Mouse (Mus musculus): ENCODE measurements around the gene Manf. TPM values are rescaled to one million over a fixed set of nuclear protein-coding genes. Genes with fewer than 3 reads are reported as not detected.

Manf gene
- polyA plus RNA-seq (2015; fragmentation: Nextera tagmentation; extraction: Ambion mirVana), result 281 and 293 TPM in 2 replicates

GRCm38 (mm10) chr9:106891829-106892551 is at the start of gene Manf:
Manf (minus strand) TSS chr9:106891979.
- H3K9me3 ChIP-seq (replicated peaks), result no peaks in the 10 kb centered on the region
- H3K4me1 ChIP-seq, result peaks cover 42% of the 10 kb centered on the region
- peak within 1 kb of the TSS; percentile 94 for H3K4me3 ChIP-seq (replicated peaks)
- H3K9ac ChIP-seq, result peak within 1 kb of the TSS; percentile 90
- ATAC-seq (ENCODE audit: insufficient number of reproducible peaks, low FRiP score, low TSS enrichment, low read depth), result peak; percentile 98
- H3K27ac ChIP-seq (replicated peaks), result peak within 1 kb of the TSS; percentile 97
- under 1% methylated on average over 59 of the region's 59 CpGs for WGBS
- peak within 1 kb of the TSS; percentile 71 for H3K4me2 ChIP-seq (replicated peaks)
- peaks cover 26% of the 10 kb centered on the region for H3K36me3 ChIP-seq
- H3K27me3 ChIP-seq, result no peaks in the 10 kb centered on the region

- Histone ChIP-seq H3K4me1 (no peaks in the 10 kb centered on the region), H3K36me3 (no peaks in the 10 kb centered on the region), H3K9ac (no peak overlapping the region), H3K9me3 (replicated peaks) (no peaks in the 10 kb centered on the region), H3K4me2 (replicated peaks) (no peak overlapping the region), H3K27me3 (no peaks in the 10 kb centered on the region), H3K27ac (replicated peaks) (no peak overlapping the region), H3K4me3 (replicated peaks) (no peak overlapping the region)
- 82% methylated on average over 1 of the region's 1 CpGs for WGBS
- ATAC-seq (ENCODE audit: insufficient number of reproducible peaks, low FRiP score, low TSS enrichment, low read depth), result 0 out of 2 replicates have a peak, but pooled peaks have one; percentile 19
These were observed 43.2 kb upstream of the Manf start for GRCm38 (mm10) chr9:106934998-106935397.

GRCm38 (mm10) chr9:106914878-106915277 is 23.1 kb upstream of the Manf start:
- no peak overlapping the region for H3K4me2 ChIP-seq (replicated peaks)
- no peaks in the 10 kb centered on the region for H3K36me3 ChIP-seq
- no peak overlapping the region for H3K9ac ChIP-seq
- H3K27ac ChIP-seq (replicated peaks), result no peak overlapping the region
- WGBS, result 76% methylated on average over 6 of the region's 6 CpGs
- no peak for ATAC-seq (ENCODE audit: insufficient number of reproducible peaks, low FRiP score, low TSS enrichment, low read depth)
- no peaks in the 10 kb centered on the region for H3K4me1 ChIP-seq
- no peaks in the 10 kb centered on the region for H3K27me3 ChIP-seq
- H3K4me3 ChIP-seq (replicated peaks), result no peak overlapping the region
- H3K9me3 ChIP-seq (replicated peaks), result no peaks in the 10 kb centered on the region

- Histone ChIP-seq H3K9ac (no peak overlapping the region), H3K4me2 (replicated peaks) (no peak overlapping the region), H3K36me3 (no peaks in the 10 kb centered on the region), H3K9me3 (replicated peaks) (no peaks in the 10 kb centered on the region), H3K4me1 (0 out of 2 replicates have a peak, but pooled peaks cover 3% of the 10 kb centered on the region), H3K4me3 (replicated peaks) (no peak overlapping the region), H3K27me3 (no peaks in the 10 kb centered on the region), H3K27ac (replicated peaks) (no peak overlapping the region)
- no peak for ATAC-seq (ENCODE audit: insufficient number of reproducible peaks, low FRiP score, low TSS enrichment, low read depth)
- 15% methylated on average over 1 of the region's 1 CpGs for WGBS
These were observed 22.0 kb upstream of the Manf start for GRCm38 (mm10) chr9:106913759-106914158.

GRCm38 (mm10) chr9:106911624-106912023 is 19.8 kb upstream of the Manf start:
- WGBS, result 72% methylated on average over 1 of the region's 1 CpGs
- Histone ChIP-seq H3K36me3 (no peaks in the 10 kb centered on the region), H3K4me3 (replicated peaks) (no peak overlapping the region), H3K4me1 (0 out of 2 replicates have a peak, but pooled peaks cover 5% of the 10 kb centered on the region), H3K27me3 (no peaks in the 10 kb centered on the region), H3K27ac (replicated peaks) (no peak overlapping the region), H3K9ac (no peak overlapping the region), H3K4me2 (replicated peaks) (no peak overlapping the region), H3K9me3 (replicated peaks) (no peaks in the 10 kb centered on the region)
- ATAC-seq (ENCODE audit: insufficient number of reproducible peaks, low FRiP score, low TSS enrichment, low read depth), result no peak

- no peak overlapping the region for H3K9ac ChIP-seq
- H3K4me3 ChIP-seq (replicated peaks), result no peak overlapping the region
- H3K36me3 ChIP-seq, result no peaks in the 10 kb centered on the region
- H3K9me3 ChIP-seq (replicated peaks), result no peaks in the 10 kb centered on the region
- ATAC-seq (ENCODE audit: insufficient number of reproducible peaks, low FRiP score, low TSS enrichment, low read depth), result no peak
- H3K4me2 ChIP-seq (replicated peaks), result no peak overlapping the region
- no peaks in the 10 kb centered on the region for H3K27me3 ChIP-seq
- no peak overlapping the region for H3K27ac ChIP-seq (replicated peaks)
- H3K4me1 ChIP-seq, result 0 out of 2 replicates have a peak, but pooled peaks cover 5% of the 10 kb centered on the region
- 29% methylated on average over 5 of the region's 5 CpGs for WGBS
These were observed 16.9 kb upstream of the Manf start for GRCm38 (mm10) chr9:106908715-106909114.

- Histone ChIP-seq H3K27me3 (no peaks in the 10 kb centered on the region), H3K4me1 (0 out of 2 replicates have a peak, but pooled peaks cover 5% of the 10 kb centered on the region), H3K4me3 (replicated peaks) (no peak overlapping the region), H3K36me3 (no peaks in the 10 kb centered on the region), H3K9ac (no peak overlapping the region), H3K9me3 (replicated peaks) (no peaks in the 10 kb centered on the region), H3K4me2 (replicated peaks) (no peak overlapping the region), H3K27ac (replicated peaks) (no peak overlapping the region)
- no peak for ATAC-seq (ENCODE audit: insufficient number of reproducible peaks, low FRiP score, low TSS enrichment, low read depth)
- WGBS, result 73% methylated on average over 3 of the region's 3 CpGs
These were observed 16.4 kb upstream of the Manf start for GRCm38 (mm10) chr9:106908174-106908573.

- no peaks in the 10 kb centered on the region for H3K9me3 ChIP-seq (replicated peaks)
- no peaks in the 10 kb centered on the region for H3K27me3 ChIP-seq
- ATAC-seq (ENCODE audit: insufficient number of reproducible peaks, low FRiP score, low TSS enrichment, low read depth), result no peak
- 84% methylated on average over 8 of the region's 8 CpGs for WGBS
- H3K4me3 ChIP-seq (replicated peaks), result no peak overlapping the region
- H3K9ac ChIP-seq, result no peak overlapping the region
- 0 out of 2 replicates have a peak, but pooled peaks cover 5% of the 10 kb centered on the region for H3K4me1 ChIP-seq
- H3K36me3 ChIP-seq, result no peaks in the 10 kb centered on the region
- H3K4me2 ChIP-seq (replicated peaks), result no peak overlapping the region
- no peak overlapping the region for H3K27ac ChIP-seq (replicated peaks)
These were observed 14.8 kb upstream of the Manf start for GRCm38 (mm10) chr9:106906597-106906996.

- 5% methylated on average over 1 of the region's 1 CpGs for WGBS
- no peak overlapping the region for H3K4me3 ChIP-seq (replicated peaks)
- no peak for ATAC-seq (ENCODE audit: insufficient number of reproducible peaks, low FRiP score, low TSS enrichment, low read depth)
These were observed 12.0 kb upstream of the Manf start for GRCm38 (mm10) chr9:106903791-106904134.

GRCm38 (mm10) chr9:106903099-106903790 is 11.5 kb upstream of the Manf start:
- H3K27ac ChIP-seq (replicated peaks), result no peak overlapping the region
- no peak overlapping the region for H3K4me2 ChIP-seq (replicated peaks)
- H3K36me3 ChIP-seq, result no peaks in the 10 kb centered on the region
- H3K4me1 ChIP-seq, result no peaks in the 10 kb centered on the region
- no peaks in the 10 kb centered on the region for H3K27me3 ChIP-seq
- H3K9ac ChIP-seq, result no peak overlapping the region
- no peak for ATAC-seq (ENCODE audit: insufficient number of reproducible peaks, low FRiP score, low TSS enrichment, low read depth)
- WGBS, result 64% methylated on average over 4 of the region's 4 CpGs
- no peaks in the 10 kb centered on the region for H3K9me3 ChIP-seq (replicated peaks)
- H3K4me3 ChIP-seq (replicated peaks), result no peak overlapping the region

More at GRCm38 (mm10) chr9:106903791-106904134, 12.0 kb upstream of the Manf start:
- Histone ChIP-seq H3K36me3 (no peaks in the 10 kb centered on the region), H3K27me3 (no peaks in the 10 kb centered on the region), H3K9ac (no peak overlapping the region), H3K4me2 (replicated peaks) (no peak overlapping the region), H3K4me1 (0 out of 2 replicates have a peak, but pooled peaks cover 2% of the 10 kb centered on the region), H3K9me3 (replicated peaks) (no peaks in the 10 kb centered on the region), H3K27ac (replicated peaks) (no peak overlapping the region)

- Histone ChIP-seq H3K9me3 (replicated peaks) (no peaks in the 10 kb centered on the region), H3K4me2 (replicated peaks) (no peak overlapping the region), H3K9ac (no peak overlapping the region), H3K4me1 (no peaks in the 10 kb centered on the region), H3K4me3 (replicated peaks) (no peak overlapping the region), H3K27me3 (no peaks in the 10 kb centered on the region), H3K36me3 (no peaks in the 10 kb centered on the region), H3K27ac (replicated peaks) (no peak overlapping the region)
- ATAC-seq (ENCODE audit: insufficient number of reproducible peaks, low FRiP score, low TSS enrichment, low read depth), result no peak
- WGBS, result 81% methylated on average over 7 of the region's 7 CpGs
These were observed 9.8 kb upstream of the Manf start for GRCm38 (mm10) chr9:106901596-106901995.

Measured in embryonic facial prominence, embryonic 15.5 days (tissue).